Mouse (Mus musculus): ENCODE results near the gene Lurap1l. TPM values are rescaled to one million over a fixed set of nuclear protein-coding genes. Genes with fewer than 3 reads are reported as not detected.

The Lurap1l gene
- polyA plus RNA-seq, 1 experiment from 2014 or later = 11.4 TPM

DNA sequence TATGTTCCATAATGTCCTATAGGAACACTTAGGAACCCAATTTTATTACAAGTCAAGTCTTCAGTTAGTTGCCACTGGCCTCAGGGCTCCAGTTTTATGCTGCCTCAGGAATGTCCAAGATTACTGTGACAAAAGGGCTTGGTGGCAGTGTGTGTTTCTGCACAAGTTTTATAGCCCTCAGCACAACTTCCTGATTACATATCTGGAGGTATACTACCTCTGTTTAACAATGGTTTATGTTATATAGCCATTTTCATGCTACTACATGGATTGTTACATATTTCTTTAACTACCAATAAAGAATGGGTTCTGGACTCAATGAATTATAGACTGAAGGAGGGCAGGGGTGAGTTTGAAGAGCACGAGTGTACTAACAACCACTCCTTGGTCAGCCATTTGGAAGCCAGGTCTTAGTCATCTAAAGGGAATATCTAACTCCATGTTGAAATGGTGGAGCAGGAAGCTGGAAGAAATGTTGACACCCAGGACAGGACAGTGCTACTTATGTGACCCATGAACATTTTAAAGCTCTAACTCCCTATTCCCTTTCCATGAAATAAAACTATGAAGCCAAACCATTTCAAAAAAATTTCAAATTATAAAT lies 28.3 kb upstream of the Lurap1l start:
- no peaks in the 10 kb centered on the region for H3K9me3 ChIP-seq (ENCODE audit: control insufficient read depth, low read length)
- no peak for ATAC-seq (ENCODE audit: low FRiP score)

DNA sequence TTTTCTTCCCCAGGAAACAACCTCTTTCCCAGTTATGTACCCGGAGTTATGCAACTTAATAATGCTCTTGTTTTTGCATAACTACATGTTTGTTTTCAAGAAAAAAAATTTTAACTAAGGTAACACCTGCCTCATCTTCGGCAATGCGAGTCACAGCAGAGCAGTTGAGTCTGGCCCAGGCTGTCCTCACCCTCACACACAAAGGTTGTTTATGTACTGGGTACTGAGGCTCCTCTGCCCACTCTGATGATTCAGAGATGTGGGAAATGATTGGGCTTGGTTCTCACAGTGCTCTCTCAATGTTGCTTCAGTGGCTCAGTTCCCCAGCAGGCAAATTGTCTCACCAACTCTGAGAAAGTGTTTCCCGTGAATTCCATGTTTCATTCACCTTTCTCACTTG lies 23.8 kb upstream of the Lurap1l start:
- Histone ChIP-seq H3K36me3 (replicated peaks; ENCODE audit: control insufficient read depth, insufficient read depth) (no peaks in the 10 kb centered on the region), H3K4me2 (replicated peaks) (no peak overlapping the region), H3K4me3 (replicated peaks; ENCODE audit: low read length) (no peak overlapping the region), H3K9me3 (ENCODE audit: control insufficient read depth, low read length) (no peaks in the 10 kb centered on the region), H3K27ac (no peak overlapping the region), H3K27me3 (ENCODE audit: control insufficient read depth, insufficient read depth, low read length) (no peaks in the 10 kb centered on the region), H3K4me1 (replicated peaks; ENCODE audit: control insufficient read depth, insufficient read depth, low read length) (no peaks in the 10 kb centered on the region), H3K9ac (no peak overlapping the region)
- no peak for DNase-seq (ENCODE audit: low spot score)
- no peak for ATAC-seq (ENCODE audit: low FRiP score)
- WGBS = 83% methylated on average over 4 of the region's 4 CpGs

More for the DNA sequence above, 28.3 kb upstream of the Lurap1l start:
- WGBS = 94% methylated on average over 1 of the region's 1 CpGs
- H3K27ac ChIP-seq = no peak overlapping the region
- no peaks in the 10 kb centered on the region for H3K36me3 ChIP-seq (replicated peaks; ENCODE audit: control insufficient read depth, insufficient read depth)
- no peaks in the 10 kb centered on the region for H3K27me3 ChIP-seq (ENCODE audit: control insufficient read depth, insufficient read depth, low read length)
- H3K4me1 ChIP-seq (replicated peaks; ENCODE audit: control insufficient read depth, insufficient read depth, low read length) = no peaks in the 10 kb centered on the region
- DNase-seq (ENCODE audit: low spot score) = no peak
- no peak overlapping the region for H3K4me3 ChIP-seq (replicated peaks; ENCODE audit: low read length)
- no peak overlapping the region for H3K9ac ChIP-seq
- H3K4me2 ChIP-seq (replicated peaks) = no peak overlapping the region

DNA sequence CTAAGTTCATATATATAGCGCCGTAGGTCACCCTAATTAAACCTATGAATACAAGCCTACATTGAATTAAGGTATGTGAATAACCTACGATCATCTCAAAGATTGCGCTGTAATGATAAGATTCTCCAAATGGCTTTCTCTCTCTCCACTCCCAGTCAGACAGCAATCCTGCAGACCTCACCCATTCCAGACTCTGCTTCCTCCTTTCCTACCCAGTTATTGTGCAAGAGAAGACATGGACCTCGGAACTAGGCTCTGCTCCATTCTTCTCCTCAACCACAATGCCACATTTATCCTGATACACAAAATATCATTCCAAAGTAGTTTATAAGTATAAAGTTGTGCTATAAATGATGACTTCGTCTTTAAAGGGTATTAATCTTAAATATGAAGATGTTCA lies 19.4 kb upstream of the Lurap1l start:
- no peaks in the 10 kb centered on the region for H3K9me3 ChIP-seq (ENCODE audit: control insufficient read depth, low read length)
- no peaks in the 10 kb centered on the region for H3K4me1 ChIP-seq (replicated peaks; ENCODE audit: control insufficient read depth, insufficient read depth, low read length)
- H3K4me3 ChIP-seq (replicated peaks; ENCODE audit: low read length) = no peak overlapping the region
- no peak overlapping the region for H3K9ac ChIP-seq
- no peak overlapping the region for H3K4me2 ChIP-seq (replicated peaks)
- H3K36me3 ChIP-seq (replicated peaks; ENCODE audit: control insufficient read depth, insufficient read depth) = no peaks in the 10 kb centered on the region
- no peaks in the 10 kb centered on the region for H3K27me3 ChIP-seq (ENCODE audit: control insufficient read depth, insufficient read depth, low read length)
- ATAC-seq (ENCODE audit: low FRiP score) = no peak
- 95% methylated on average over 6 of the region's 6 CpGs for WGBS
- H3K27ac ChIP-seq = no peak overlapping the region
- DNase-seq (ENCODE audit: low spot score) = no peak

DNA sequence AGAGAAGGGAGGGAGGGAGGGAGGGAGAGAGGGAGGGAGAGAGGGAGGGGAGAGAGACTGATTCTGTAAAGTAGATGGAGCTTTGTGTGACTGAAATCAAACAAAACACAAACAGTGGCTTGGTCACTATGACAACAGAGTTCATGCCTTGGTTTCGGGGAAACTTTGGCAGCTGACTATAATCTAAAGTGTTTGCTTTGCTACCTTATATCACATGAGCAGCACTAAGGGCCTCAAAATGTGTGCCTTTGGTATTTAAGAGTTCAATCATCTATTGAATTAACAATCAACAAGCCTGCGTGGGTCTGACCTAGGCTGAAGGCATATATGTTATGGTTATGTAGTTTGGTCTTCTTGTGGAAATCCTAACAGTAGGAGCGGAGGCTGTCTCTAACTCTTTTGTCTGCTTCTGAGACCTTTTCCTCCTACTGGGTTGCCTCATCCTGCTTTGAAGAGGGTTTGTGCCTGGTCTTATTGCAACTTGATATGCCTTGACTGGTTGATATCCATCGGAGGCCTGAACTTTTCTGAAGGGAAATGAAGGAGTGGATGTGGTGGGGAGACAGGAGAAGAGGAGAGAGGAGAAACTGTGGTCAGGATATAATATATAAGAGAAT lies 15.1 kb upstream of the Lurap1l start:
- no peaks in the 10 kb centered on the region for H3K4me1 ChIP-seq (replicated peaks; ENCODE audit: control insufficient read depth, insufficient read depth, low read length)
- H3K9me3 ChIP-seq (ENCODE audit: control insufficient read depth, low read length) = no peaks in the 10 kb centered on the region
- no peak for ATAC-seq (ENCODE audit: low FRiP score)
- no peak overlapping the region for H3K9ac ChIP-seq
- H3K27me3 ChIP-seq (ENCODE audit: control insufficient read depth, insufficient read depth, low read length) = no peaks in the 10 kb centered on the region
- WGBS = 69% methylated on average over 4 of the region's 4 CpGs
- no peak overlapping the region for H3K27ac ChIP-seq
- no peak for DNase-seq (ENCODE audit: low spot score)
- no peak overlapping the region for H3K4me2 ChIP-seq (replicated peaks)
- no peaks in the 10 kb centered on the region for H3K36me3 ChIP-seq (replicated peaks; ENCODE audit: control insufficient read depth, insufficient read depth)
- H3K4me3 ChIP-seq (replicated peaks; ENCODE audit: low read length) = no peak overlapping the region

DNA sequence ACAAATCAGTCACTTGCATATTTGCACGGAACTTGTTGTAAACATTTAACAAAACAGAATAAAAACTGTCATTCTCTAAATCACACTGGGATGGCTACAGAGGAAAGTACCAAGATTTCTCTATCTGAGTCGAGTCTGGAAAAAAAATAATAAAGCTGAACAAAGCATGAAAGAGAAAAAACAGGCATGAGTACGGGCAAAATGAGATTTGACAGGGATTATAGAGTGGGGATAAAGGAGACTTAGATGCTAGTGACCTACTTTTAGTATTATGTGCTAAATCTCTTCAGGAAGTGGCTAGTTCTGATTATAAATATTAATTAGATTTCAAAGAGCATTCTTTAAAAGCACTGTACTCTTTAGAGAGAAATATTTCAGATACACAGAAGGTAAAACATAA lies 3.7 kb upstream of the Lurap1l start:
- H3K4me3 ChIP-seq (replicated peaks; ENCODE audit: low read length) = no peak overlapping the region
- no peak for DNase-seq (ENCODE audit: low spot score)
- no peaks in the 10 kb centered on the region for H3K36me3 ChIP-seq (replicated peaks; ENCODE audit: control insufficient read depth, insufficient read depth)
- WGBS = 69% methylated on average over 3 of the region's 3 CpGs
- no peaks in the 10 kb centered on the region for H3K27me3 ChIP-seq (ENCODE audit: control insufficient read depth, insufficient read depth, low read length)
- no peak overlapping the region for H3K4me2 ChIP-seq (replicated peaks)
- no peaks in the 10 kb centered on the region for H3K9me3 ChIP-seq (ENCODE audit: control insufficient read depth, low read length)
- H3K9ac ChIP-seq = no peak overlapping the region
- H3K27ac ChIP-seq = no peak overlapping the region
- no peaks in the 10 kb centered on the region for H3K4me1 ChIP-seq (replicated peaks; ENCODE audit: control insufficient read depth, insufficient read depth, low read length)
- ATAC-seq (ENCODE audit: low FRiP score) = no peak

DNA sequence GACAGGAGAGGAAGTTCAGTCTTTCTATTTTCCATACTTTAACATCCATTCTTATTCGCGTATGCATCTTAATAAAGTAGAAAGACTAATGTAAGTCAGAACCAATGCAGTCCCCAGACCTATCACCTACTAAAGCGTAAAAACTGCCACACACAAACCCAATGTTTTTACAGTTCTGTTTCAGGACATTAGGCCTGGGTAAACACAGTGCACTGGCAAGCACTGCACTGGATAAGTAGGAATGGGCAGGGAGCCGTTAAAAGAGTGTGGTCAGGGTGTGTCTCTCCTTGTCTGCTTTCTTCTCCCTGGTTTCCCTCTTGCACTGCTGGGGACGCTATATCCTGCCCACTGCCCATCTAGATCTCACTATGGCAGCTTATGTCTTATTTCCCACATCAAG lies 2.5 kb upstream of the Lurap1l start:
- no peak for ATAC-seq (ENCODE audit: low FRiP score)
- H3K9ac ChIP-seq = no peak overlapping the region
- H3K4me1 ChIP-seq (replicated peaks; ENCODE audit: control insufficient read depth, insufficient read depth, low read length) = peaks cover 4% of the 10 kb centered on the region; the same call in 1 of the 2 replicates
- H3K4me2 ChIP-seq (replicated peaks) = no peak overlapping the region
- no peak overlapping the region for H3K27ac ChIP-seq
- no peaks in the 10 kb centered on the region for H3K9me3 ChIP-seq (ENCODE audit: control insufficient read depth, low read length)
- H3K27me3 ChIP-seq (ENCODE audit: control insufficient read depth, insufficient read depth, low read length) = no peaks in the 10 kb centered on the region
- H3K4me3 ChIP-seq (replicated peaks; ENCODE audit: low read length) = no peak overlapping the region
- DNase-seq (ENCODE audit: low spot score) = no peak
- WGBS = 82% methylated on average over 5 of the region's 5 CpGs
- H3K36me3 ChIP-seq (replicated peaks; ENCODE audit: control insufficient read depth, insufficient read depth) = no peaks in the 10 kb centered on the region

DNA sequence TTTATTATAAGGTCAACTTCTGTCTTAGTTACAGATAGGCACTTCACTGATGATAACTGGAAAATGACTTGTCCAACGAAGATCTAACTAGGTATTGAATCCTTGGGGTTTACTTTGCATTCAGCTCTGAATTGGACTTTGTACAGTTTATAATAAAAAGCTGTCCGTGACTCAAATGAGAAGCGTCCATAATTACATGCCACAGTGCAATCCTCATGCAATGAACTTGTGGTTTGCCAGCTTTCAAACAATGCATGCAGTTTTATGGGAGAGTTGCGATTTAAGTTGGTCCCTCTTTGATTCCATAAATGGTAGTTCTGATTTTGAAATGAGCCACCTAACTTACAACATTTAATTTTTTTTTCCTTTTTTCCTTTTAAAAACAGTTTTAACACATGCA lies 1.5 kb upstream of the Lurap1l start:
- no peaks in the 10 kb centered on the region for H3K36me3 ChIP-seq (replicated peaks; ENCODE audit: control insufficient read depth, insufficient read depth)
- 79% methylated on average over 4 of the region's 4 CpGs for WGBS

DNA sequence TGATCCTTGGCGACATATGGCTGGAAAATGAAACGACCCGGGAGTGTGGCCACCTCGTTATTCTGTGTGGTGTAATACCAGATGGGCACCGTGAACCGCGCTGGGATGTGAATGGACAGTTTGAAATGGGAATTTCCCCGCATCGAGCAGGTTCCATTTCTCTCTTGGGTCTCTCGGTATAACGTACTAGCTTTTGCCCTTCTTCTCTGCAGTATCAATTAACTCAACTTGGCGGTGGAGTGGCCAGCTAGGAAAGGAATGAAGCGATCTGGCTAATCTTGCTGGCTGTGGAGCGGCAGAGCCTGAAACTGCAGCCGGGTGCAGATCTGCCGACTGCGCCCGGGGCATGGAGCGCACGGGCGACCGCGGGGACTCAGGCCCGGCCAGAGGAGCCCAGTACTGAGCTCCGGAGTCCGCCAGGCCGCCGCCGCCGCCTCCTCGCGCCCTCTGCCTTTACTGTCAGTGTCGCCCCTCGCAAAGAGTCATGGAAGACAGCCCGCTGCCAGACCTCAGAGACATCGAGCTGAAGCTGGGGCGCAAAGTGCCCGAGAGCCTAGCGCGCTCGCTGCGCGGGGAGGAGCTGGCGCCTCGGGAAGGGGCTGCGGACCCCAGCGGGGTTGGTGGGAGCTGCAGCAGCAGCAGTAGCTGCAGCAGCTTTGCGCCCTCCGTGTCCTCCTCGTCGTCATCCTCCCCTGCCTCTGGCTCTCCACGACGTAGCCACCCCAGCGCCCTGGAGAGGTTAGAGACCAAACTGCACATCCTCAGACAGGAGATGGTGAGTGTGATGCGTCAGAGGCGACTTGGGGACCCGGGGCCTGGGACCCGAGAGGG lies 640 bp downstream of the Lurap1l start:
- Histone ChIP-seq H3K9me3 (ENCODE audit: control insufficient read depth, low read length) (no peaks in the 10 kb centered on the region), H3K4me2 (replicated peaks) (peak overlapping the region; percentile 58), H3K9ac (peak overlapping the region; percentile 82), H3K4me3 (replicated peaks; ENCODE audit: low read length) (peak overlapping the region; percentile 81), H3K4me1 (replicated peaks; ENCODE audit: control insufficient read depth, insufficient read depth, low read length) (peaks cover 8% of the 10 kb centered on the region; the same call in 1 of the 2 replicates), H3K27ac (peak overlapping the region; percentile 92), H3K36me3 (replicated peaks; ENCODE audit: control insufficient read depth, insufficient read depth) (no peaks in the 10 kb centered on the region), H3K27me3 (ENCODE audit: control insufficient read depth, insufficient read depth, low read length) (no peaks in the 10 kb centered on the region)
- DNase-seq (ENCODE audit: low spot score) (peak; percentile 69), ATAC-seq (ENCODE audit: low FRiP score) (peak; percentile 85)
- WGBS = under 1% methylated on average over 54 of the region's 58 CpGs

More for the DNA sequence above, 1.5 kb upstream of the Lurap1l start:
- H3K27ac ChIP-seq = no peak overlapping the region
- DNase-seq (ENCODE audit: low spot score) = no peak
- H3K4me1 ChIP-seq (replicated peaks; ENCODE audit: control insufficient read depth, insufficient read depth, low read length) = peaks cover 6% of the 10 kb centered on the region; the same call in 1 of the 2 replicates
- H3K27me3 ChIP-seq (ENCODE audit: control insufficient read depth, insufficient read depth, low read length) = no peaks in the 10 kb centered on the region
- no peak overlapping the region for H3K4me2 ChIP-seq (replicated peaks)
- H3K4me3 ChIP-seq (replicated peaks; ENCODE audit: low read length) = no peak overlapping the region
- H3K9me3 ChIP-seq (ENCODE audit: control insufficient read depth, low read length) = no peaks in the 10 kb centered on the region
- ATAC-seq (ENCODE audit: low FRiP score) = no peak
- H3K9ac ChIP-seq = no peak overlapping the region

Data from hindbrain, embryonic 14.5 days (tissue).